Mouse (Mus musculus) layer of hippocampus, postnatal 36 days (tissue): ENCODE measurements around the gene Mdga1. TPM values are rescaled to one million over a fixed set of nuclear protein-coding genes. Genes with fewer than 3 reads are reported as not detected.
"Not testable (repeated sequence)": the region's sequence is repeated elsewhere in the genome, so short reads cannot be mapped to it uniquely, and the experiment has no call there.

Source experiments
- DNase-seq, 2 experiments: peaks; one replicate each; pipeline ENCODE4 v3.0.0; 2022
- total RNA-seq, 2 experiments: library from RNA; stranded (reverse); gene quantifications; 2 replicates each; pipeline ENCODE4 v1.2.3; 2021

Gene Mdga1
- total RNA-seq, 2 experiments from 2014 or later, result 65.5 to 73.2 TPM

DNA sequence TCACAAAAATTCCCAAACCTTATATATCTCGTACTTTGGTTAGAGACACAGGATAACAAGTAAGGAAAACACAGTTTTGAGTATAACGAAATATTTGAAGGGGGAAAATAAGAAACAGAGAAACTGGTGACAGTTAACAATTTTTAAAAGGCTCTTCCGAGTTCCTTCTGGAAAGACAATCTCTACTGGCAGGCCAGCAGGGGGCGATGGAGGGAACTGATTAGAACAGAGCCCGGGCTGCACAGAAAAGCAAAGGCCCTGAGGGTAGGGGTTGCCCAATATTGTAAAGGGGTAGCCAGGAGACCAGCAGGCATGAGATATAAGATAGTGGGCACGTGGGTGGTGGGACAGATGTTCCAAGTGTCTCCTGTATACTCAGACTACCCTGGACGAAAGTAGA is 173.8 kb downstream of the Mdga1 start:
- DNase-seq, result peak; percentile 70 to 73

DNA sequence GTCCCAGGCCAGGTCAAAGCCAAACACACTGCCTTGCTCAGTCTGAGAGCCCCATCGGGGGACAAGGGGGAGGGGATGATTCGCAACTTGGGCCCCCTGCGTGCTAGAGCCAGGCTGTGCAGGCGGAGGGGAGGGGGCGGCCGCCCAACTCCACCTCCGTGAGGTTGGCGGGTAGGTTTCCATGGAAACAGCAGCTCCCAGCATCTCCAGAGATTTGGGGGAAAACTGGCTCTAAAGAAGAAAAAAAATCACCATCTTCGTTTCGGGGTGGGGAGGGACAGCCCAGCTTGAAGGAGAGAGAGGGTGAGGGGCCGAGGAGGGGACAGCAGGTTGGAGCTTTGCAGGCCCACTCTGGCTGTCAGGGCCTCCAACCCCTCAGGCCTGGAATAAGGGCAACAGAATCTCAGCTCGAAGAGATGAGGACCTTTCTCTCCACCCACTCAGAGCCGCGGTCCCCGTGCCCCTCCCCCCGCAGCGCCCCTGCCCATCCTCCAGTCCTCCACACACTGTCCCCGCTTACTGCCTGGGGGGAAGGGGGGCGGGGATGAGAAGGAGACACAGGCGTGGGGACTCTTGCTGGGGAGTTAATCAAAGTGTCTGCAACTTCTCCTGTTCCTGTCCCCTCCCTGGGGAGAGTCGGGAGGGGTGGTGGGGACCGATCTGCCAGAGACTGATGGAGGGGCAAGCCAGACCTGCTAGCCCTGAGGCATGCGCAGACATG is 174.7 kb downstream of the Mdga1 start:
- peak; percentile 44 to 49 for DNase-seq

DNA sequence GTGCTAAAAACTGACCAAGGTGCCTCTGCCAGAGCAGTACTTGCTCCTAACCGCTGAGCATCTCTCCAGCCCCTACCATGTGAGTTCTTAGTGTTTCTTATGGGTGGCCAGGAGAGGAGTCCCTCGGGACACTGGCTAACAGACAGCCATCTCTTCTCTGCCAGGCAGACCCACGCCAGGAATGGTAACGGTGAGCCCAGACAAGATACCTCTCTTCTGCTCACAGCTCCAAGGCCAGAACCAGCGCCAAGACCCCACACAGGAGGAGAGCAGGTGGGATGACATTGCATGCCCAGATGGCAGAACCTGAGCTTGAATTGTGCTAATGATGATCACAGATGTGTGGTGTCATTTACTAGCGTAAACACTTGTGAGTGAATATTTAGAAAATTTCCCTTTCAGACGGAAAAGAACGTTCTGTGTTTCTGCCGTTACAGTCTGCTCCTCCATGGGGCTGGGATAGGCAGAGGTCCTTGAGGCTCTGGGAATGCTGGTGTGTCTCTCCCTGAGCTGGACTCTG is 178.3 kb downstream of the Mdga1 start:
- peak in 1 of 2 experiments; percentile 33 for DNase-seq

DNA sequence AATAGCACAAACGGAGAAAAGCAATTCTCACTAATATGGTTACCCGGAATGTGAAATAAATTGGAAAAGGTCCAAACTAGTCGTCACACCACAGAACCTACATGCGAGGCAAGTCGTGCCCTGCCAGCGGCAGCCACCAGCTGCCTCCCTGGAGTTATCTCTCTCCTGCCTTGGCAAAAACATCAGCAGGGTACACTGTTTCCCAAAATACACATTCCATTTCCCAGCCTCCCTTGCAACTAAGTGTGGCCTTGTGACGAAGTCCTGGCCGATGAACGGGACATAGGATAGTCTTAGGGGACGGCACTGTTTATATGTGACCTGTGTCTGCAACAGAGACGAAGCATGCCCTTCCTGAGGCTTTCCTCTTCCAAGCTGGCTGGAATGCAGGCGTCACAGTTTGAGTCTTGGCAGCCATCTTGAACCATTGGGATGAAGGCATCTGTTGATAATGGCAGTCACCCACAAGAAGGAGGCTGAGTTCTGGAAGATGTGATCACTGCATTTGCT is 179.6 kb downstream of the Mdga1 start:
- no peak for DNase-seq

DNA sequence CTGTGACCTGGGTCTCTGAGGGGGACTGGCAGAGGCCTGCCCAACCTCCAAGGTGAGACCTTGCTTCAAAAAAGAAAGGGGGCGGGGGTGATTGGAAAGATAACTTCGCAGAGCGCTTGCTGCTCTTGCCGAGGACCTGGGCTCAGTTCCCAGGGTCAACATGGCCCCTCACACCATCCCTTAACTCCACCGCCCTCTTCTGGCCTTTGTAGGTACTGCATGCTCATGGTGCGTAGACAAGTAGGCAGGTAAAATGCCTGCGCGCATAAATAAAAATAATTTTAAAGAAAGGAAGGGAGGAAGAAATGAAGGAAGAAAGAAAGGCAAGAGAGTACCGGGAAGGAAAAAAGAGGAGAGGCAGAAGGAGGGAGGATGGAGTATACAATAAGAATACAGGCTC is 180.2 kb downstream of the Mdga1 start:
- DNase-seq, result no peak

DNA sequence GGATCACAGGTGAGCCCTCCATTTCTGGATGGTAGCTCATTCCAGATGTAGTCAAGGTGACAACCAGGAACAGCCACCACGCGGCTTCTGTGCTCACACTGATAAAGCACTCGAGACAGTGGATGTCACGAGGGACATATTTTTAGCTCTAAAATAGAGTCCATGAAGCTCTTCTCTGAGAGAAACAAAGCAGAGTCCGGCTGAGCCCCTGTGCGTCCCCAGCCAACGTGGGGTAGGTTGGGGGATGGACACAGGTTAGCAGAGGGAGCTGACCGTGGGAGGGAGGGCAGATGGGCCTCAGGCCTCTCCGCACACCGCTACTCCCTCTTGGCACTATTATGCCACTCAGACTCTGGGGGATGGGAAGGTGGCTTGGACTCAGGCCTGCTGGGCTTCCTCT is 181.3 kb downstream of the Mdga1 start:
- DNase-seq, result no peak

DNA sequence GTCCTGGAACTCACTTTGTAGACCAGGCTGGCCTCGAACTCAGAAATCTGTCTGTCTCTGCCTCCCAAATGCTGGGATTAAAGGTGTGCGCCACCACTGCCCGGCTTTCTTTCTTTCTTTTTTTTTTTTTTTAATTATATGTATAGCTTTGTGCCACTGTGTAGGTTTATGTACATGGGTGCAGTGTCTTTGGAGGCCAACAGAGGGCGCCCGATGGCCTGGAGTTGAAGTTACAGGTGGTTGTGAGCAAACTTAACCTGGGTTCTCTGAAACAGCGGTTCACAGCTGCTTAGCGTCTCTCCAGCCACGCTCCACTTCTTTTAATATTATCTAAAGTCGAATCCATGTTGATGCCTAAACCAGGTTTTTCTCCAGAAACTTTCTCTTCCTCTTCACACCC is 185.1 kb downstream of the Mdga1 start:
- no peak for DNase-seq

DNA sequence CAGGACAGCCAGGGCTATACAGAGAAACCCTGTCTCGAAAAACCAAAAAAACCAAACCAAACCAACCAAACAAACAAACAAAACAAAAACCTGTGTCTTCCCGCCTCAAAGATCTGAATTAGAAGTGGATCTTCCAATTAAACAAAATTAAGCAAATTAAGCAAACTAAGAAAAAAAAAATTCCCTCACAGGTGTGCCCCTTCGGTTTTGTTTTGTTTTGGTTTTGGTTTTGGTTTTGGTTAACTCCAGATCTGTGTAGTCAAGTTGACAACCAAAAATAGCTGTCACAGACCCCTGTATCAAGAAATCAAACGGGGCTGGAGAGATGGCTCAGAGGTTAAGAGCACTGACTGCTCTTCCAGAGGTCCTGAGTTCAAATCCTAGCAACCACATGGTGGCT is 188.4 kb downstream of the Mdga1 start:
- DNase-seq, result not testable (repeated sequence)

DNA sequence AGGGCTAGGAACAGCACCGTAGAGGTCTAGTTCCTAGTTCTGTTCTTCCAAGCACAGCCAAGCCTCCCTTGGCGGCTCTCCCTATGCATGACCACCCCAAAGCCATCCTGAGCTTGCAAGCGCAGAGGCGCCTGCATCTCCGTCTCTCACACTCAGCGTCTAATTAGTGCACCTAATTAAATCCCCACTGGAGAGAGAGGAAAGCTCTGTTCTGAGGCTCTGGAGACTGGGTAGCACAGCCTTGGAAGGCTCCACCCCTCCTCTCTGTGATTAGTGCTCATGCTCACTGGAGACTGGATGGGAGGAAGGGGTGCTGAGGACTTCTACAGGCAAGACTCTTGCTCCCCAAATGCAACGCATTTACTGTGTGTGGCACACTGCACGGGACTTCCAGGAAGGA is 191.9 kb downstream of the Mdga1 start:
- DNase-seq, result no peak

Other genes with a start within 250 kb of the Mdga1 start
- gene Zfand3, start 34.6 kb upstream of the Mdga1 start, total RNA-seq, result 100 to 1,000 TPM; 113 to 117 TPM